Mouse (Mus musculus) left cerebral cortex, adult 2 months (tissue): ENCODE measurements around the gene Fkbp6. TPM values are rescaled to one million over a fixed set of nuclear protein-coding genes. Genes with fewer than 3 reads are reported as not detected.

ENCODE experiments used
- DNase-seq, 2 experiments: peaks; one replicate each; pipeline ENCODE4 v3.0.0; 2021 to 2022; ENCODE audit warnings: low spot score in 2 of 2, mixed read lengths in 1 of 2; ENCODE audit errors: extremely low spot score in 1 of 2
- H3K27ac ChIP-seq: fragments of 200-600 bp; 2 replicates; pipeline ENCODE4 v1.8.1; 2022
- H3K4me3 ChIP-seq: fragments of 200-600 bp; 2 replicates; pipeline ENCODE4 v1.8.1; 2022
- CTCF ChIP-seq: fragments of 200-600 bp; IDR thresholded peaks from 2 replicates; pipeline ENCODE4 v1.8.1; 2022; ENCODE audit warnings: antibody characterized with exemption, mild to moderate bottlenecking, moderate library complexity
- intact Hi-C: fragments of 180-260 bp; cut with DNase I; formaldehyde crosslinking; loops from one replicate; pipeline ENCODE4 v1.15.1; 2025
- long read RNA-seq, 2 experiments: library from polyadenylated mRNA; stranded (forward); transcript quantifications; one replicate each; pipeline ENCODE4 v2.0.0; 2021; ENCODE audit warnings: borderline mapping rate in 2 of 2
- total RNA-seq, 2 experiments: library from RNA; stranded (reverse); gene quantifications; 2 replicates each; pipeline ENCODE4 v1.2.3; 2021

Gene Fkbp6
- under 1 TPM in 1 of 2 experiments, not detected in 1; 0.44 TPM for total RNA-seq
- long read RNA-seq, experiment 1: 0 reads
- long read RNA-seq, experiment 2: 0 reads

- Histone ChIP-seq H3K4me3 (no peak within 1 kb of the TSS), H3K27ac (no peak within 1 kb of the TSS)
- no peak for TF ChIP-seq CTCF
- intact Hi-C loops: no loop called here
- DNase-seq: no peak
Measured at GRCm38 (mm10) chr5:135349862-135350261, at the start of gene Fkbp6. Gene Fkbp6, minus strand, starts transcription at chr5:135350044.

- no peak overlapping the region for H3K4me3 ChIP-seq
- no peak for DNase-seq
- H3K27ac ChIP-seq: no peak overlapping the region
- intact Hi-C loops: loop anchor here (5.0 kb wide), 2 partner anchors 143 to 218 kb away; no protein-coding TSS in a partner anchor
- TF ChIP-seq CTCF: no peak
Measured at GRCm38 (mm10) chr5:135399382-135399781, 49.5 kb upstream of the Fkbp6 start.

DNA sequence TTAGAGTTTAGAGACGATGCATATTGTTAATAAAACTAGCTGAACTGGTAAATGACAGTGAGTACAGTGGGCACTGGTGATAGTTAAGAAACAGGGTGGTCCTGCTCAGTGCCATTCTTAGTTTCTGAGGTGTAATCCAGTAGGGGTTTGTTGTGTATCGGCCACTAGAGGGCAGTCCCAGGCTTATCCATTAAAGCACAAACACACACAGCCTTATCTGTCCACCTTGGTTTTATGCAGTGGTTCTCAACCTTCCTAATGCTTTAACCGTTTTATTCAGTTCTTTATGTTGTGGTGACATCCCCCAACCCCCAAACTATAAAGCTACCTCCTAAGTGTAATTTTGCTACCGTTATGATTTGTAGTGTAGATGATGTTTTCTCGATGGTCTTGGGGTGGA is 46.0 kb upstream of the Fkbp6 start:
- peak in 1 of 2 experiments; percentile 36 for DNase-seq
- H3K27ac ChIP-seq: no peak overlapping the region
- intact Hi-C loops: loop anchor here (5.0 kb wide), 2 partner anchors 146 to 221 kb away; no protein-coding TSS in a partner anchor
- H3K4me3 ChIP-seq: no peak overlapping the region
- peak; percentile 74 for TF ChIP-seq CTCF

- intact Hi-C loops: no loop called here
- no peak for TF ChIP-seq CTCF
- Histone ChIP-seq H3K27ac (peak within 1 kb of the TSS; percentile 77), H3K4me3 (peak within 1 kb of the TSS; percentile 87)
- DNase-seq: peak; percentile 79 to 85
Measured at GRCm38 (mm10) chr5:135394004-135394823, 44.4 kb upstream of the Fkbp6 start, which contains the start of gene Pom121. Gene Pom121, minus strand, starts transcription at chr5:135394546.

GRCm38 (mm10) chr5:135383771-135384170 is 33.9 kb upstream of the Fkbp6 start:
- intact Hi-C loops: no loop called here
- Histone ChIP-seq H3K4me3 (no peak overlapping the region), H3K27ac (no peak overlapping the region)
- TF ChIP-seq CTCF: peak; percentile 3
- no peak for DNase-seq

DNA sequence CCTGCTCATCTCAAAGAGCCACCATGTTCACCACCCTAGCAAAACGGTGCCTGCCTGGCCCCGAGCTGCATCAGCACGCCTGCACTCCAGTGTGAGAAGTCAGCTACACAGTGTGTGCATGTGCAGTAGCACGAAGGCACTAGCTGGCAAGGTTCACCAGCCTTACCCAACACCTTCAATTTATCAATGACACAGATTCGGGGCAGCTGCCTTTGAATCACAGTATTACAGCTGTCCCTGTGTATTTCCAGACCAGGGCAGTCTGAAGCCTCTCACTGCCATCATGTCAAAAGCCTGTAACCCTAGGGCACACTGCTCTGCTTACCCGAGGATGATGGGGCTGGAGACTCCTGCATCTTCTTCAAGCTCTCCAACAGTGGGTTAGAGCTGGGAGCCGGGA is 32.9 kb upstream of the Fkbp6 start:
- Histone ChIP-seq H3K4me3 (no peak overlapping the region), H3K27ac (no peak overlapping the region)
- TF ChIP-seq CTCF: no peak
- DNase-seq: no peak
- intact Hi-C loops: no loop called here

GRCm38 (mm10) chr5:135381356-135381925 is 31.6 kb upstream of the Fkbp6 start:
- H3K4me3 ChIP-seq: no peak overlapping the region
- intact Hi-C loops: no loop called here
- no peak for DNase-seq
- TF ChIP-seq CTCF: no peak
- no peak overlapping the region for H3K27ac ChIP-seq

DNA sequence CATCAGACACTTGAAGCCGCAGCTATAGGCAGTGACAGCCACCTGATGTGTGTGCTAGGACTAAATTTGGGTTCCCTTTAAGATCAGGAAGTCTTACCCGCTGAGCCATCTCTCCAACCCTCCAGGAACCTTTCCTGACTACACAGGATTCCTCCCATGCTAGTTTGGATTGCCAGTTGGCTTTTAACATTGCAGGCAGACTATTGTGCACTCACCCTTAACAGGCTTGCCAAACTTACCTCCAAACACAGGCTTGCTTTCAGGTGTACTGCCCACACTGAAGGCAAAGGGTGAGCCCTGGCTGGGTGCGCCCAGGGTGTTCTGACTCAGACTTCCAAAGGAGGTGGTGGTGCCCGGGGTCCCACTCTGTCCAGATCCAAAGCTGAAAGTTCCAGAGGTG is 30.8 kb upstream of the Fkbp6 start:
- H3K27ac ChIP-seq: no peak overlapping the region
- H3K4me3 ChIP-seq: no peak overlapping the region
- TF ChIP-seq CTCF: no peak
- DNase-seq: no peak
- intact Hi-C loops: no loop called here

GRCm38 (mm10) chr5:135376341-135376740 is 26.5 kb upstream of the Fkbp6 start:
- intact Hi-C loops: no loop called here
- no peak for DNase-seq

GRCm38 (mm10) chr5:135375167-135375566 is 25.3 kb upstream of the Fkbp6 start:
- peak; percentile 28 to 37 for DNase-seq
- TF ChIP-seq CTCF: no peak
- no peak overlapping the region for H3K27ac ChIP-seq
- intact Hi-C loops: no loop called here
- no peak overlapping the region for H3K4me3 ChIP-seq

More at GRCm38 (mm10) chr5:135376341-135376740, 26.5 kb upstream of the Fkbp6 start:
- no peak for TF ChIP-seq CTCF
- H3K4me3 ChIP-seq: no peak overlapping the region
- no peak overlapping the region for H3K27ac ChIP-seq

GRCm38 (mm10) chr5:135373601-135374000 is 23.8 kb upstream of the Fkbp6 start:
- DNase-seq: no peak
- peak; percentile 20 for TF ChIP-seq CTCF
- Histone ChIP-seq H3K27ac (no peak overlapping the region), H3K4me3 (no peak overlapping the region)
- intact Hi-C loops: no loop called here

DNA sequence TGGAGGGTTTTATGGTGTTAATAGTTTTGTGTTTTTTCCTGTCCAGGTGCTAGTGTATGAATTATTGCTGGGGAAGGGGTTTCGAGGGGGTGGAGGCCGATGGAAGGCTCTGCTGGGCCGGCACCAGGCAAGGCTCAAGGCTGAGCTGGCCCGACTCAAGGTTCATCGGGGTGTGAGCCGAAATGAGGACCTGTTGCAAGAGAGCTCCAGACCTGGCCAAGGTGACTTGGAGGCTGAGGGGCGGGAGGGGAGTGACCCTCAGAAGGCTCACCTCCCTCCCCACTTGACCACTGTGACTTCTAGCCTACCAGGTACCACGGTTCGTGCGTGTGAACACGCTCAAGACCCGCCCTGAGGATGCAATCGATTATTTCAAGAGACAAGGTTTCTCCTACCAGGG is 21.4 kb upstream of the Fkbp6 start:
- TF ChIP-seq CTCF: no peak
- Histone ChIP-seq H3K4me3 (no peak overlapping the region), H3K27ac (no peak overlapping the region)
- DNase-seq: no peak
- intact Hi-C loops: no loop called here
